Mouse (Mus musculus): ENCODE measurements around the gene Irx1. TPM values are rescaled to one million over a fixed set of nuclear protein-coding genes. Genes with fewer than 3 reads are reported as not detected.
A peak's percentile ranks its signal among the peaks of the same experiment; 100 is the strongest.

Gene Irx1
- polyA plus RNA-seq, 1 experiment from 2014 or later = 2.4 TPM

GRCm38 (mm10) chr13:71962661-71963355, 715 bp downstream of the Irx1 start:
- H3K4me3 ChIP-seq (ENCODE audit: low read depth, low read length) = peak overlapping the region; percentile 59
- H3K27ac ChIP-seq (replicated peaks; ENCODE audit: low read depth, low read length) = peak overlapping the region; percentile 22; the same call in 1 of the 2 replicates
- H3K4me2 ChIP-seq (ENCODE audit: low read depth, low read length) = peak overlapping the region; percentile 89
- DNase-seq (ENCODE audit: low spot score) (peak; percentile 57), ATAC-seq (replicated peaks; ENCODE audit: insufficient number of reproducible peaks, low FRiP score, low TSS enrichment, low read depth) (peak; percentile 8; the same call in 1 of the 2 replicates)
- no peaks in the 10 kb centered on the region for H3K9me3 ChIP-seq (replicated peaks; ENCODE audit: control insufficient read depth, low read length)
- H3K9ac ChIP-seq (replicated peaks; ENCODE audit: low read length) = peak overlapping the region; percentile 64
- H3K4me1 ChIP-seq (ENCODE audit: control insufficient read depth, insufficient read depth, low read length) = no peaks in the 10 kb centered on the region; the same call in 1 of the 2 replicates
- under 1% methylated on average over 55 of the region's 55 CpGs for WGBS
- peaks cover 54% of the 10 kb centered on the region for H3K27me3 ChIP-seq (ENCODE audit: control insufficient read depth, insufficient read depth, low read length)
- H3K36me3 ChIP-seq (replicated peaks; ENCODE audit: control insufficient read depth, insufficient read depth, low read depth, low read length) = no peaks in the 10 kb centered on the region

DNA sequence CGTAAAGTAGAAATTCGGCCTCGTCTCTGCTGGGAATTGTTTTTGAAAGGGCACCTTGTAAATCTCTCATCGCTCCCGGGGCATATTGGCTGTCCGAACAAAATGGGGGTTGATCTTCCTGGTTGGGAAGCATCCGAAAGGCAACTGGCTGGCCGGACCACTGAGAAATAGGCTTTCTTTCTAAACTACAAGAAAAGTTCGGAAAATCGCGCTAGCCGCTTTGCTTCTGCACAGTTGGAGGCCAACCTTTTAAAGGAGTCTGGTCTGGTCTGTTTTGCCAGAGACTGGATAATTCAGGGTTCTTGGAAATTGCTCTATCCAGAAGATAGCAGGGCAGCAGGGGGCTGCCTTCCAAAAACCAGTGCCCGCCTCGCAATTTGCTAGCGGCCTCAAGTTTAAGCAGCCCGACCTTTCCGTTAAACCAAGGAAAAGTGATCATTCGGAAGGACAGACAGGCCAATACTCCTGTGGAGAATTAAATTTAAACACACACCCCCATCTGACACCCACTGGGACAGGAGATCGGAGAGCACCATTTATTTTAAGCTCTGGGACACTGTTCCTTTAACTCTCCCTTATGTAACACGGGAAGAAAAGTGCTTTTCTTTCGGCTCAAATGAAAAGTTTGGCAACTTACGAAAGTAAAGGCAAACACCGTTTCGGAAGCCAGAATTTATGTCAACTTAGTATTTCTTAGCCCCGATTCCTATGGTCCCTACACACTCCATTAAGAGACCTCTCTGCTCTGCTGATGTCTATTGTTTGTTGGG, 1.4 kb downstream of the Irx1 start:
- no peaks in the 10 kb centered on the region; the same call in 1 of the 2 replicates for H3K4me1 ChIP-seq (ENCODE audit: control insufficient read depth, insufficient read depth, low read length)
- H3K4me2 ChIP-seq (ENCODE audit: low read depth, low read length) = peak overlapping the region; percentile 89
- ATAC-seq (replicated peaks; ENCODE audit: insufficient number of reproducible peaks, low FRiP score, low TSS enrichment, low read depth) = no peak
- peak overlapping the region; percentile 64 for H3K9ac ChIP-seq (replicated peaks; ENCODE audit: low read length)
- peak; percentile 52 for DNase-seq (ENCODE audit: low spot score)
- H3K27me3 ChIP-seq (ENCODE audit: control insufficient read depth, insufficient read depth, low read length) = peaks cover 54% of the 10 kb centered on the region
- H3K4me3 ChIP-seq (ENCODE audit: low read depth, low read length) = peak overlapping the region; percentile 59
- no peaks in the 10 kb centered on the region for H3K36me3 ChIP-seq (replicated peaks; ENCODE audit: control insufficient read depth, insufficient read depth, low read depth, low read length)
- 1% methylated on average over 25 of the region's 25 CpGs for WGBS
- H3K9me3 ChIP-seq (replicated peaks; ENCODE audit: control insufficient read depth, low read length) = no peaks in the 10 kb centered on the region
- H3K27ac ChIP-seq (replicated peaks; ENCODE audit: low read depth, low read length) = no peak overlapping the region

DNA sequence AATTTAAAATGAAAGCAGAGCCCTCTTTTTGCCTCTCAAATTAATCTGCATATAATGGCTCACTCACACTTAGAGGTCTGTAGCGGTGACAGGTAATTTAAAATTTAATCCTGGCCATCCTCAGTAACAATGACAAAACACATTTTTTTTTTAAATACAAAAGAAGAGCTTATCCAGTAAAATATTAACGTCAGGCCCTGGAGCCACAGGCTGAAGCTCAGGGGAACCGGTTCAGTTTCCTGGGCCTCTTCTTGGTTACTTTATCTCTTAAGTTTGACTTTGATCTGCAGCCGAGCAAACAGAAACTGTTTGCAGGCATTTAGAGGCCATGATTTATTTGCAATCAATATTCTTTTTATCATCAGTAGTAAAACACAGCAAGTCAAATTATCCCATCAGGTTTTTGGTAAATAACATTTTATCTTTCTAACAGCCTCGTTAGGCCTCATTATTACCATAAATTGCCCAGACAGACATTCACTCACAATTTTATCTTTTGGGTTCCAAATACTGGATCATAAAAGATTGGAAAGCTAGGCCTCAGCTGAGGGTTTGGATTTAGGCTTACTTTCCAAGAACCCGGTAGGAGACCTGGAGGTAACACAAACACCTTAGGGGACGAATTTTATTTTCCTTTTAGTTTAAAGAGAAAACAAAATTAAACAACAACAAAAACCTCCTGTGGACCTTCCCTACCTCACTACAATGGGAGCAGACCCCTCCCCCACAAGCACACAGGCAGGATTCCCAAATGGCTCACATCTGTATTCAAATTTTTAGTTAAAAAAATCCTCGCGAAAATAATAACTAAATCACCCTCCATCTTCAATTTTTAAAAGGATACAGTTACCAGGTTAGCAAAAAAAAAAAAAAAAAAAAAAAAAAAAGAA, 2.4 kb downstream of the Irx1 start:
- no peak overlapping the region for H3K9ac ChIP-seq (replicated peaks; ENCODE audit: low read length)
- no peak for ATAC-seq (replicated peaks; ENCODE audit: insufficient number of reproducible peaks, low FRiP score, low TSS enrichment, low read depth)

GRCm38 (mm10) chr13:71960277-71960672, 3.2 kb downstream of the Irx1 start:
- H3K4me2 ChIP-seq (ENCODE audit: low read depth, low read length) = peak overlapping the region; percentile 49
- 3% methylated on average over 9 of the region's 9 CpGs for WGBS
- no peak overlapping the region for H3K27ac ChIP-seq (replicated peaks; ENCODE audit: low read depth, low read length)
- no peaks in the 10 kb centered on the region for H3K36me3 ChIP-seq (replicated peaks; ENCODE audit: control insufficient read depth, insufficient read depth, low read depth, low read length)
- no peaks in the 10 kb centered on the region for H3K9me3 ChIP-seq (replicated peaks; ENCODE audit: control insufficient read depth, low read length)
- ATAC-seq (replicated peaks; ENCODE audit: insufficient number of reproducible peaks, low FRiP score, low TSS enrichment, low read depth) (no peak), DNase-seq (ENCODE audit: low spot score) (peak; percentile 31)
- peak overlapping the region; percentile 33 for H3K4me3 ChIP-seq (ENCODE audit: low read depth, low read length)
- peak overlapping the region; percentile 26; the same call in 1 of the 2 replicates for H3K9ac ChIP-seq (replicated peaks; ENCODE audit: low read length)
- peaks cover 49% of the 10 kb centered on the region for H3K27me3 ChIP-seq (ENCODE audit: control insufficient read depth, insufficient read depth, low read length)
- no peaks in the 10 kb centered on the region; the same call in 1 of the 2 replicates for H3K4me1 ChIP-seq (ENCODE audit: control insufficient read depth, insufficient read depth, low read length)

More for the DNA sequence above, 2.4 kb downstream of the Irx1 start:
- WGBS = 3% methylated on average over 9 of the region's 9 CpGs
- DNase-seq (ENCODE audit: low spot score) = peak; percentile 11
- H3K9me3 ChIP-seq (replicated peaks; ENCODE audit: control insufficient read depth, low read length) = no peaks in the 10 kb centered on the region
- no peak overlapping the region for H3K27ac ChIP-seq (replicated peaks; ENCODE audit: low read depth, low read length)
- no peaks in the 10 kb centered on the region for H3K36me3 ChIP-seq (replicated peaks; ENCODE audit: control insufficient read depth, insufficient read depth, low read depth, low read length)
- no peaks in the 10 kb centered on the region; the same call in 1 of the 2 replicates for H3K4me1 ChIP-seq (ENCODE audit: control insufficient read depth, insufficient read depth, low read length)
- H3K4me3 ChIP-seq (ENCODE audit: low read depth, low read length) = peak overlapping the region; percentile 9
- H3K4me2 ChIP-seq (ENCODE audit: low read depth, low read length) = no peak overlapping the region
- peaks cover 56% of the 10 kb centered on the region for H3K27me3 ChIP-seq (ENCODE audit: control insufficient read depth, insufficient read depth, low read length)

- Histone ChIP-seq H3K4me3 (ENCODE audit: low read depth, low read length) (peak overlapping the region; percentile 33), H3K4me2 (ENCODE audit: low read depth, low read length) (peak overlapping the region; percentile 49), H3K27ac (replicated peaks; ENCODE audit: low read depth, low read length) (no peak overlapping the region; the same call in 1 of the 2 replicates), H3K4me1 (ENCODE audit: control insufficient read depth, insufficient read depth, low read length) (no peaks in the 10 kb centered on the region; the same call in 1 of the 2 replicates), H3K27me3 (ENCODE audit: control insufficient read depth, insufficient read depth, low read length) (peaks cover 47% of the 10 kb centered on the region), H3K9ac (replicated peaks; ENCODE audit: low read length) (peak overlapping the region; percentile 26), H3K9me3 (replicated peaks; ENCODE audit: control insufficient read depth, low read length) (no peaks in the 10 kb centered on the region), H3K36me3 (replicated peaks; ENCODE audit: control insufficient read depth, insufficient read depth, low read depth, low read length) (no peaks in the 10 kb centered on the region)
- ATAC-seq (replicated peaks; ENCODE audit: insufficient number of reproducible peaks, low FRiP score, low TSS enrichment, low read depth) (no peak; the same call in 1 of the 2 replicates), DNase-seq (ENCODE audit: low spot score) (peak; percentile 70)
- WGBS = under 1% methylated on average over 73 of the region's 76 CpGs
Measured at GRCm38 (mm10) chr13:71959361-71960276, 3.9 kb downstream of the Irx1 start.

- H3K9ac ChIP-seq (replicated peaks; ENCODE audit: low read length) = peak overlapping the region; percentile 0
- peaks cover 42% of the 10 kb centered on the region for H3K27me3 ChIP-seq (ENCODE audit: control insufficient read depth, insufficient read depth, low read length)
- WGBS = under 1% methylated on average over 16 of the region's 16 CpGs
- H3K4me1 ChIP-seq (ENCODE audit: control insufficient read depth, insufficient read depth, low read length) = no peaks in the 10 kb centered on the region; the same call in 1 of the 2 replicates
- H3K9me3 ChIP-seq (replicated peaks; ENCODE audit: control insufficient read depth, low read length) = no peaks in the 10 kb centered on the region
- H3K4me2 ChIP-seq (ENCODE audit: low read depth, low read length) = peak overlapping the region; percentile 36
- H3K27ac ChIP-seq (replicated peaks; ENCODE audit: low read depth, low read length) = no peak overlapping the region
- 0 out of 2 replicates have a peak overlapping the region, but pooled peaks have one; percentile 14 for H3K4me3 ChIP-seq (ENCODE audit: low read depth, low read length)
- DNase-seq (ENCODE audit: low spot score) = peak; percentile 40
- no peaks in the 10 kb centered on the region for H3K36me3 ChIP-seq (replicated peaks; ENCODE audit: control insufficient read depth, insufficient read depth, low read depth, low read length)
- no peak for ATAC-seq (replicated peaks; ENCODE audit: insufficient number of reproducible peaks, low FRiP score, low TSS enrichment, low read depth)
Measured at GRCm38 (mm10) chr13:71958651-71959050, 4.9 kb downstream of the Irx1 start.

Data from embryonic facial prominence, embryonic 11.5 days (tissue).